Mouse (Mus musculus): ENCODE results near the gene Gm10061. TPM values are rescaled to one million over a fixed set of nuclear protein-coding genes. Genes with fewer than 3 reads are reported as not detected.
"Not testable (repeated sequence)": the region's sequence is repeated elsewhere in the genome, so short reads cannot be mapped to it uniquely, and the experiment has no call there.

Gene Gm10061
- total RNA-seq (2021) = not detected
- long read RNA-seq, experiment 1 = 0 reads
- long read RNA-seq, experiment 2 = 0 reads

GRCm38 (mm10) chr16:89150786-89151185, at the start of gene Gm10061:
TSS of gene Gm10061 (plus strand) at chr16:89151086.
- DNase-seq (ENCODE audit: low spot score in 2 of 2) = no peak

- DNase-seq (ENCODE audit: low spot score in 2 of 2) = no peak
Observed at GRCm38 (mm10) chr16:89140551-89140950, 10.3 kb upstream of the Gm10061 start, which contains the start of gene Gm6358. TSS of gene Gm6358 (plus strand) at chr16:89140851.

DNA sequence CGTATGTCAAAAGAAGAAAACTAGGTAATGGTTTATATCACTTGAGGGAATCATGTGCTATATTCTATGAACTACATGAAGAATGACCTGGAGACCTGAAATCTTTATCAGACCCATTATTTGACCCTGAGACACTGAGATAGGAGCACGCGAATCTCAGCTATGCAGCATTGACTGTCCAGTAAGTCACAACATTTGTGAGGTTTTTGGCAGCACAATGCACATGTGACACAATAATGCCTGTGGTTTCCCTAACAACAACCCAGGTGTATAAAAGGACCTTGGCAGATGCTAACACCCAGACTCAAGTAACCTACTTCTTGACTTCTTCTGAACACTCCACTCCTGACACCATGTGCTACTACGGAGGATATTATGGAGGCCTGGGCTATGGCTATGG, 6.8 kb downstream of the Gm10061 start, which contains the start of gene Gm9789:
Gm9789 (plus strand) TSS at position 301 of the 400 bp plus-strand sequence.
- no peak for DNase-seq (ENCODE audit: low spot score in 2 of 2)

DNA sequence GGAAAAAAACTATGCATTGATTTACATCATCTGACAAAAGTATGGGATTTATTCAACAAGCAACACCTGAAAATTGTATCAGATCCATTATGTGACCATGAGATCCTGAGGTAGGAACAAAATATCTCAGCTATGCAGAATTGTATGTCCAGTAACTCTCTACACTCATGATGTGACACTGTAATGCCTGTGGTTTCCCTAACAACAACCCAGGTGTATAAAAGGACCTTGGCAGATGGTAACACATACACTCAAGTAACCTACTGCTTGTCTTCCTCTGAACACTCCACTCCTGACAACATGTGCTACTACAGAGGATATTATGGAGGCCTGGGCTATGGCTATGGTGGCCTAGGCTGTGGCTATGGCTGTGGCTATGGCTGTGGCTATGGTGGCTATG, 18.3 kb downstream of the Gm10061 start, which contains the start of gene Gm7735:
Gm7735 (plus strand) TSS at position 301 of the 400 bp plus-strand sequence.
- not testable (repeated sequence) for DNase-seq (ENCODE audit: low spot score in 2 of 2)

DNA sequence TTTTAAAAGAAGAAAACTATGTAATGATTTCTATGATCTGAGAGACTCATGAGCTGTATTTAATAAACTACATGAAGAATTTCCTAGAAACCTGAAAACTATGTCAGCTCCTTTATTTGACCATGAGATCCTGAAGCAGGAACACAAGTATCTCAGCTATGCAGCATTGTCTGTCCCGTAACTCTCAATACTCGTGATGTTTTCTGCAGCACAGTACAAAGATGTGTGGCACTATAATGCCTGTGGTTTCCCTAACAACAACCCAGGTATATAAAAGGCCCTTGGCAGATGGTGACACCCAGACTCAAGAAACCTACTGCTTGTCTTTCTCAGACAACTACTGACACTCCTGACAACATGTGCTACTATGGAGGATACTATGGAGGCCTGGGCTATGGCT, 23.5 kb downstream of the Gm10061 start, which contains the start of gene 1110057P08Rik:
1110057P08Rik (plus strand) TSS at position 301 of the 400 bp plus-strand sequence.
- DNase-seq (ENCODE audit: low spot score in 2 of 2) = no peak

DNA sequence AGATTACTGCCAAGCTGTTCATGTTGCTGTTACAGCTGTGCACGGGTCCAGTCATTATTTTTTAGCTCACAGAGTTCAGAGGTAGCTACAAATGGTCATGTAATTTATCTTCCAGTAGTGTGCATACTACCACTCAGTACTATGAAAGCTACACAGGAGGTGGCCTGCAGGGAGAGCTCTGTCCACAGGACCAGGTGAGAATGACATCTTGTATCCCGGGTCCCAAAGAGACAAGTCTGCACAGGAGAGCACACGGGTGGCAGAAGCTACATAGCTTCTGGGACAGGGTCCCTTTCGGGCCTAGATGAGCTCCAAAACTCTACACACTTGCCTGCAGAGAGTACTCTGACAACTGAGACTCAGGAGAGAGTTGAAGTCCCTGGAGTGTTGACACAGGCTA, 37.7 kb downstream of the Gm10061 start:
- no peak for DNase-seq (ENCODE audit: low spot score in 2 of 2)

Other genes starting within 250 kb of the Gm10061 start
- gene Krtap19-9b, start 218.8 kb upstream of the Gm10061 start, total RNA-seq (2021) = not detected
- gene Krtap16-3, start 188.2 kb upstream of the Gm10061 start, total RNA-seq (2021) = not detected
- not detected for gene Krtap22-2, start 140.3 kb upstream of the Gm10061 start, total RNA-seq (2021)
- not detected for gene Gm10229, start 135.8 kb upstream of the Gm10061 start, total RNA-seq (2021)
- gene Krtap6-1, start 119.4 kb upstream of the Gm10061 start, total RNA-seq (2021) = not detected
- not detected for gene Gm10228, start 109.6 kb upstream of the Gm10061 start, total RNA-seq (2021)
- gene Krtap6-5, start 103.2 kb upstream of the Gm10061 start, total RNA-seq (2021) = not detected
- not detected for gene 1110025L11Rik, start 87.1 kb upstream of the Gm10061 start, total RNA-seq (2021)
- not detected for gene Krtap6-3, start 67.1 kb upstream of the Gm10061 start, total RNA-seq (2021)
- not detected for gene Gm6358, start 10.2 kb upstream of the Gm10061 start, total RNA-seq (2021)
- gene Gm9789, start 6.9 kb downstream of the Gm10061 start, total RNA-seq (2021) = not detected
- gene Gm7735, start 18.4 kb downstream of the Gm10061 start, total RNA-seq (2021) = not detected
- not detected for gene 1110057P08Rik, start 23.6 kb downstream of the Gm10061 start, total RNA-seq (2021)
- not detected for gene Krtap20-2, start 54.8 kb downstream of the Gm10061 start, total RNA-seq (2021)

All from adrenal gland, postnatal 4 days (tissue).